Mouse (Mus musculus) ES-E14 (cell line): Measurements from ENCODE around the gene Cpne4.

Experiments used
- CHD2 ChIP-seq: IDR thresholded peaks from 2 replicates; pipeline ENCODE4 v1.6.1; 2014; ENCODE audit warnings: mild to moderate bottlenecking, low read depth, low read length, inconsistent platforms
- HCFC1 ChIP-seq: IDR thresholded peaks from 2 replicates; pipeline ENCODE4 v1.6.1; 2012; ENCODE audit warnings: low read length, inconsistent platforms, borderline replicate concordance; ENCODE audit not compliant: insufficient read depth
- MAFK ChIP-seq: IDR thresholded peaks from 2 replicates; pipeline ENCODE4 v1.6.1; 2014; ENCODE audit warnings: mild to moderate bottlenecking, low read depth, low read length, inconsistent platforms; ENCODE audit not compliant: insufficient read depth
- ZC3H11A ChIP-seq: IDR thresholded peaks from 2 replicates; pipeline ENCODE4 v1.6.1; 2012; ENCODE audit warnings: low read depth, mild to moderate bottlenecking, inconsistent platforms, low read length, borderline replicate concordance
- ZNF384 ChIP-seq: IDR thresholded peaks from 2 replicates; pipeline ENCODE4 v1.6.1; 2012; ENCODE audit warnings: low read depth, low read length, inconsistent platforms

GRCm38 (mm10) chr9:104546986-104547385 is at the start of gene Cpne4:
- TF ChIP-seq ZC3H11A (no peak), HCFC1 (no peak), MAFK (no peak), ZNF384 (no peak), CHD2 (no peak)
